Mouse (Mus musculus) 3134 (cell line): ENCODE results near the gene Agap1.

Experiments
- DNase-seq: peaks from one replicate; pipeline ENCODE4 v3.0.0-alpha.2; 2011; ENCODE audit warnings: low spot score; ENCODE audit not compliant: insufficient read length; ENCODE audit errors: extremely low read depth

Gene Agap1

GRCm38 (mm10) chr1:89454196-89455123 is at the start of gene Agap1:
Agap1 (plus strand) TSS chr1:89454806.
- peak; percentile 97 for DNase-seq

DNA sequence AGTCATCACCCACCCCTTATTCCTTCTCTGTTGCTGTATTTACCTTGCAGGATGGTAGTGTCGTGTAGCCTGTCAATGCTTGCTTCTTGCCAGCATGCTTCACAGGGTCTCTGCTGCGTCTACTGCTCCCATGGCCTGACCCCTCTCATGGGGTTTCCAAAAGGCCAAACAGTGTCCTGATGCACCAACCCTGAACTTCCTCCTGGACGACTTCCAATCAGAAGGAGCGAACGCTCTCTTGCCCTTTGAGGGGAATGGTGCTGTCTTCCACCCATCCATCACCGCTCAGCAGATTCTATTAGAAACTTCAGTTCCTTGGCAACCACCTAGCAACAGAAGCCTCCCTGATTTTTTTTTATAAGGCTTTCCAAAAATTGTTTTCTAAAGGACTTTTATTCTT is 48.6 kb upstream of the Agap1 start:
- DNase-seq, result no peak

- DNase-seq, result no peak
Measured at GRCm38 (mm10) chr1:89407986-89408385, 46.6 kb upstream of the Agap1 start.

DNA sequence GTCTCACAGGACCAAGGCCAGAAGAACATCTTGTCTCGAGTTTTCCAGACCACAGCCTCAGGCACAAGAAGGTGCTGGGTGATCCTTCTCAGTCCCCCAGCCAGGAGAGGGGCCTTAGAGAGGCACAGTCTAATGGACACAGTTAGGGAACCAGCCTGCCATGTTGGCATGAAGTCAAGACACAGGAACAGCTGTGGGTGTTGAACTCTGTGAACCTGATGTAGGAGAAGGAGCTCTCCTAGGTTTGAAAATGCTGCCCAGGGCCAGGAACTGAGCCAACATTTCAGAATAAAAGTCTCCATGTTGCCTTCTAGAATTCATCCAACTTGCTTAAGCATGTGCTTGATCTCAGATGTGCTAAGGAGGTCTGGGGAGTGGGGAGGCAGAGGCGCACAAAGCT is 41.5 kb upstream of the Agap1 start:
- DNase-seq, result no peak

DNA sequence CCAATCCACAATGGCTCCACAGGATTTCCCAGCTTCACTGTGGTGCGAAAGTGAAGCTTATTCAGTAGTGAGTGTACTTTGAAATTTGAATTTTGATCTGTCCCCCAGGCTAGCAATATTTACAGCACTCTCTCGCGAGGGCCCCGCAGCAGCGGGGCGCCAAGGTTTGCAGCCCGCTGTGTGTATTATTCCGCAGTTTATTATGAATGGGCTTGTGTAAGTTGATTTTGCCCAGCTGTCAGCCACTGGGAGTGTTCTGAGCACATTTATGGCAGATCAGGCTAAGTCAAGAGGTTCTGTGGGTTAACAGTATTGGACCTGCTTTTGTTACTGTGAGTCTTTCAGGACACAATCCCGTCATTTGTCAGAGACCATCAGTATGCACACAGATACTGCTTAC is 40.0 kb upstream of the Agap1 start:
- no peak for DNase-seq

DNA sequence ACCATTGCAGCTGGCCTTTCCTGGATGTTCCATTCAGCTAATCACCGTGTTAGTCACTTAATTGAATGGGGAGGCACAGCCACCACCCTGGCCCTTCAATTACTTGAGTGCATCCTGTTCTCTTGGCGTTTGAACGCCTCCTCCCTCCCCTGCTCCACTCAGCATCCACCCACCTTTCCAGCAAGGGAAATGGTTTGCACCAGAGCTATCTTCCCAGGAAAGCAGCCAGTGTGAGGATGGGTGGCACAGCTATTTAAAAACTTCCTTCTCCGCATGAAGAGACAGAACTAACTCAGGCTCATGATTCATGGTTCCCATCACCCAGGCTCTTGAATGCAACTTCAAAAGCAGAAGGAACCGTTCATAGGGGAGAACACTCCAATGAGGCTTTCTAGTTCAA is 37.7 kb upstream of the Agap1 start:
- no peak for DNase-seq

GRCm38 (mm10) chr1:89420642-89421041 is 34.0 kb upstream of the Agap1 start:
- no peak for DNase-seq

DNA sequence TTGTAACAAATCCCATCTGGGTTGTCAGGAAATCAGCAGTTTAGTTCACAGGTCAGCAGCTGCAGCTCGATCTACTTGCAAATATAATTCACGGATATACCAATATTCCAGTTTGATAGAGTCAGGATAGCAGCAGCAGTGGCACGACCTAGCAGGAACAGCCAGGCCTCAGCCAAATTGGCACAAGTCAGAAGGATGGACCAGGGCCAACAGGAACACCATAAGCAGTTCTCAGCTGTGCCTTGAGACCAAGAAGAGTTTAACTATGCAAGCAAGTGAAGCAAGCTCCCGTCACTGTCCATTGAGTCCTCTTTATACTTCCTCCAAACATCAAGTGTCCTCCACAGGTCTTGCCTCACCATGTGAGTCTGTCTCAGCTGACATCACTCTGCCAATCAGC is 33.2 kb upstream of the Agap1 start:
- peak; percentile 24 for DNase-seq

- DNase-seq, result peak; percentile 60
Measured at GRCm38 (mm10) chr1:89424563-89424962, 30.0 kb upstream of the Agap1 start.

- no peak for DNase-seq
Measured at GRCm38 (mm10) chr1:89426137-89426536, 28.5 kb upstream of the Agap1 start.

- DNase-seq, result no peak
Measured at GRCm38 (mm10) chr1:89428671-89429070, 25.9 kb upstream of the Agap1 start.

GRCm38 (mm10) chr1:89429946-89430640 is 24.5 kb upstream of the Agap1 start:
- no peak for DNase-seq

DNA sequence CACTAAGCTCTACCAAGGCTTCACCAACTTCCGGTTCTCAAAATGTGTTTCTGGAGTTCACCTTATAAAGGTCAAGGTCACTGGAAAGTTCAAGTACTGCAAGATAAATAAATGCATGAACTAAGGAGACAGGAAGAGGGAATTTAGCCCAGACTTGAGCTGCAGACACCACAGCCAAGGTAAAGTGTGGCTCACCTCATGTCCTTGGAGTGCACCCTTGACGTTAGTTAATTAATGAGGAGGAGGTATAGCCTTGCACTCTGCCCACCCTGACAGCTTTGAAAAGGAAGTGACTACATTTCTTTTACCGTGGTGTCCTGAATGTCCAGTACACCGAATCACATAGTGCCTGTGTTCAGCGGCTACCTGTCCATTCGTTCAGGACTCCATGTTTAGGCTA is 15.3 kb upstream of the Agap1 start:
- DNase-seq, result no peak

DNA sequence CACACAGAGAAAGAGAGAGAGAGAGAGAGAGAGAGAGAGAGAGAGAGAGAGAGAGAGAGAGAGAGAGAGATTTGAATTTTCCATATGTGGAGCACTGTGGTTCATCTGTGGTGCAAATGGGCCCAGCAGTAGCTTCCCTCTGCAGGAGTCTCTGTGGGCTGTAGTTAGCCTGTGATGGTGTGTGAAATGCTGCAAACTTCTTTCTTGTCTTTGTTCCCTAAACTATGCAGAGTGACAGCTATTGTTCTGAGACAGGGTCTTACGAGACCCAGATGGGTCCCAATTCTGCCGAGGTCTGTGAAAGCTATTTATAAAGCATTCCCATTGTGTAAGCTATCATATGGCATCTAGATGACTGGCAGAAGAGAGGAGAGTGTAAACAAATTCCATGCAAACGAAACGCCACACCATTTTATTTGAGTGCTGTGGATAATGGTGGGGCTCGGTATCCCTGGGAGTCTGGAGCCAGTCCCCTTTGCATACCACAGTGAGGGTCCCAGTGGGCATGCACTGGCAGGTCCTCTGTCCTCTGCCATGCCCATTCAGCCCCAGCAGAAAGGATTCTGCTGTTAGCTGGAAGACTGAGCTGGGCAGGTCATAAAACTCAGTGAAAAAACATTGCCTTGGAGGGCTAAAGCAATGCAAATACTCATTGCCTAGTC is 13.2 kb upstream of the Agap1 start:
- no peak for DNase-seq

DNA sequence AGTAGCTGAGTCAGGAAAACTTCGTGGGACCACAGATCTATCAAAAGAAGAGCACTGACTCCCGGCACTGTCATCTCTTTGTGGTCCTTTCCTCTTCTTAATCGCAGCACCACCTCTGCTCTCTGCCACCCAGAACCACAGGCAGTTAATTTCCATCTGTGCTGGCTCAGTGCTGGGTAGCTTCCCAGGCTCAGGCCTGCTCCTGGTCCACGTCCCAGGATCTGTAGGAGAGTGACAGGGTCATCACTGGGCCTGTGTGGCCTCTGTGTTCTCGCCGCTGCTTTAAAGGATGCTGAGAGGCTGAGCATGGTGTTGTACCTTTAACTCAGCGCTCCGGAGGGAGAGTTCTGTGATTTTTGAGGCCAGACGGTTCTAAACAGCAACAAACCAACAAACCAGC is 11.1 kb upstream of the Agap1 start:
- DNase-seq, result no peak

DNA sequence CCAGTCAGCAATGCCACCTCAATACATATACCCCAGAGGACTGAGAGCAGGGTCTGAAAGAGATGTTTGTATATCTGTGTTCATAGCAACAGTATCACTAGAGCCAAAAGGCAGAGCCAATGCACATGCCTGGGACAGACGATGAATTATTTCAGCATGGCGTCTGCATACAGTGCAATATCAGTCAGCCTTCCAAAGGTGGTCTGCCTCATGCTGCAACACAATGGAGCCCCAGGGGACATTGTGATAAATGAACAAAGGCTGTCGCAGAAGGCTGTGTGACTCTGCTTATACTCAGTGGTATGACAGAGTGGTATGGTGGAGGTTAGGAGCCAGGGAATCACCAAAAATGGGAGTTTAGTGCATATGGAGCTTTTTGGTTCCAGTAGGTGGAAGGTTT is 10.6 kb upstream of the Agap1 start:
- DNase-seq, result no peak

- DNase-seq, result no peak
Measured at GRCm38 (mm10) chr1:89450139-89450538, 4.5 kb upstream of the Agap1 start.

DNA sequence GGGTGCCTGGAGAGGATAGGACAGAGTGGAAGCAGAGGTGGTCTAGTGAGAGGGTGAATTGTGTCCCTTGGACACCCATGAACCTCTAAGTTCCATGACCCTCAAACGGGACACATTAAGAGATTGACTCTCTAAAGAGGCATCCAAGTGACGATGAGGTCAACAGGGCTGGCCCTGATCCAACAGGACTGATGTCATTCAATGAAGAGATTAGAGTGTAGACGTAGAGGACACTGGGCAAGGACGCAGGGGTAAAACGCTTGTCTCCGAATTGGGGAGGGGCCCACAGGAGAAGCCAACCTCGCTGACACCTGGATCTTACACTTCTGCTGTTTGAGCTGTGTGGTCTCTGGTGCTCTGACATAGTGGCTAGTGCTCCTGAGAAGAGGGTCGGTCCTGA is 2.5 kb upstream of the Agap1 start:
- DNase-seq, result no peak

- no peak for DNase-seq
Measured at GRCm38 (mm10) chr1:89453666-89454065, 940 bp upstream of the Agap1 start.

- peak; percentile 79 for DNase-seq
Measured at GRCm38 (mm10) chr1:89455421-89456091, 950 bp downstream of the Agap1 start.

GRCm38 (mm10) chr1:89456456-89456855 is 1.9 kb downstream of the Agap1 start:
- DNase-seq, result peak; percentile 29
